Mouse (Mus musculus): ENCODE data around the gene Snapc3. TPM values are rescaled to one million over a fixed set of nuclear protein-coding genes. Genes with fewer than 3 reads are reported as not detected.
A peak's percentile ranks its signal among the peaks of the same experiment; 100 is the strongest.
"Not testable (repeated sequence)": the region's sequence is repeated elsewhere in the genome, so short reads cannot be mapped to it uniquely, and the experiment has no call there.

Gene Snapc3
- total RNA-seq, 2 experiments from 2014 or later: 37.5 to 39.9 TPM

DNA sequence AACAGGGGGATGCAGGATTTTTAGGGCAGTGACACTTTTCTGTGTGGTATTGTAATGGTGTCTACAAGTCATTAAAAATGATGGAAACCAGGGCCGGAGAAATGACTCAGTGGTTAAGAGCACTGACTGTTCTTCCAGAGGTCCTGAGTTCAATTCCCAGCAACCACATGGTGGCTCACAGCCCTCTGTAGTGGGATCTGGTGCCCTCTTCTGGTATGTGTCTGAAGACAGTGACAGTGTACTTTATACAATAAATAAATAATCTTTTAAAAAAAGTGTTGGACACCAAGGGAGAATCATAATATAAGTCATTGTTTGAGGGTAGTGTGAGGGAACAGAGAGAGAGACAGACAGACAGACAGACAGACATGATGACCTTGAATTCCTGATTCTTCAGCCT lies 75.6 kb downstream of the Snapc3 start:
- DNase-seq (ENCODE audit: low spot score in 2 of 2): no peak

- not testable (repeated sequence) for DNase-seq (ENCODE audit: low spot score in 2 of 2)
Measured at GRCm38 (mm10) chr4:83497013-83497412, 79.5 kb downstream of the Snapc3 start.

DNA sequence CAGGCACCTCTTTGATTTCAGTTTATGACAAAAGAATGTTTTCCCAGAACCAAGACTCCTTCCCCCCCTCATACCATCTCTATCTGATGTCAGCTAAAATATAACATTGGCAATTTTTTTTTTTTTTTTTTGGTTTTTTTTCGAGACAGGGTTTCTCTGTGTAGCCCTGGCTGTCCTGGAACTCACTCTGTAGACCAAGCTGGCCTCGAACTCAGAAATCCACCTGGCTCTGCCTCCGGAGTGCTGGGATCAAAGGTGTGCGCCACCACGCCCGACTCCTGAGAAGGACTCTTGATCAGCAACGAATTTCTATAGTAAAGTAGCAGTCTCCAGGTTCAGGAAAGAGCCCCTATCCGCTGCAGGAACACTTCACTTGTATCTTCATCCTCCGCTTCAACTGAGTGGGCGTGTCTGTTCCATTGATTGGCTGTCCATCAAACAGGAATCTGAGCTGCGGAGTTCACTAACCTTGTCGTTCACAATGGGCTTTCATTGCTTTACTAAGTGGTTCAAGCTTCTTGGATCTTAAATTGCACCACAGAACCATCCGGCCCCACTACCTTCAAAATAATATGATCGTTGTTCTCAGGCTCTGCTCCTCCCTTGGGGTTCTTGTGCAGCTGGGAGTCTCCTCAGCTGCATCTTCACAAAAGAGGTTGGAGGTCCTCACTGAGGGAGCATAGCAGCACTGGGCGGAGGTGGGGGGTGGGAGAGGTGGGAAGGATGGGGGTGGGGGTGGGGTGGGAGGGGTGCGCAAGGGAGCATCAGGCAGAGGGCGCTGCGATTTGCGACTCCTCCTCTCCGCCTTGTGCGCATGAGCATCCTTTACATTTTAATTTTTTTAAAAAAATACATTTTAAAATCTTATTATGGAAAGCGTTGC lies 82.9 kb downstream of the Snapc3 start:
- peak; percentile 15 to 58 for DNase-seq (ENCODE audit: low spot score in 2 of 2)

DNA sequence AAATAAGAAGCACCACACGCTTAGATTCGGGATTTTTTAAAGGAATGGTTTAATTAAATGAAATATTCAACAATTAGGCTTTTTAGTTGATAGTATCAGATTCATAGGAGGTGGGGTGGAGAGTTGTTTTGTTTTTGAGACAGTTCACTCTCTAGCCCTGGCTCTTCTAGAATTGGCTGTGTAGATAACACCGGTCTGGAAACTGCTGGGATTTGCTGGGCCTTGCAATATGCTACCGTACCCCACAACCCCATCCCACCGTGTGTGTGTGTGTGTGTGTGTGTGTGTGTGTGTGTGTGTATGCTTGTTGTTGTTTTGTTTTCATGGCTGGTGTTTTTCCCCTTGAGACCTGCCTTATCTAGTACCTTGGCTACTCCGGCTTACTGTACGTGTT lies 83.5 kb downstream of the Snapc3 start:
- no peak for DNase-seq (ENCODE audit: low spot score in 2 of 2)

DNA sequence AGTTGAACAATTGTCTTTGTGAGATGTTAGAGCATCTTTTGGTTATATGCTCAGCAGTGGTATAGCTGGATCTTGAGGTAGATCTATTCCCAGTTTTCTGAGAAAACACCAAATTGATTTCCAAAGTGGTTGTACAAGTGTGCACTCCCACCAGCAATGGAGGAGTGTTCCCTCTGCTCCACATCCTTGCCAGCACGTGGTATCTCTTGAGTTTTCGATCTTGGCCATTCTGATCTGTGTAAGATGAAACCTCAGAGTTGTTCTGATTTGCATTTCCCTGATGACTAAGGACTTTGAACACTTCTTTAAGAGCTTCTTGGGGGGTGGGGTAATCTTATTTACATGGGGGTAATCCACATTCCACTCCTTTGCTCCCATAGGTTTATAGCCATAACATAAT lies 92.1 kb downstream of the Snapc3 start:
- DNase-seq (ENCODE audit: low spot score in 2 of 2): no peak

GRCm38 (mm10) chr4:83511083-83511482 lies 93.6 kb downstream of the Snapc3 start:
- DNase-seq (ENCODE audit: low spot score in 2 of 2): no peak

- DNase-seq (ENCODE audit: low spot score in 2 of 2): no peak
Measured at GRCm38 (mm10) chr4:83512217-83512616, 94.7 kb downstream of the Snapc3 start.

GRCm38 (mm10) chr4:83512644-83513043 lies 95.1 kb downstream of the Snapc3 start:
- DNase-seq (ENCODE audit: low spot score in 2 of 2): no peak

DNA sequence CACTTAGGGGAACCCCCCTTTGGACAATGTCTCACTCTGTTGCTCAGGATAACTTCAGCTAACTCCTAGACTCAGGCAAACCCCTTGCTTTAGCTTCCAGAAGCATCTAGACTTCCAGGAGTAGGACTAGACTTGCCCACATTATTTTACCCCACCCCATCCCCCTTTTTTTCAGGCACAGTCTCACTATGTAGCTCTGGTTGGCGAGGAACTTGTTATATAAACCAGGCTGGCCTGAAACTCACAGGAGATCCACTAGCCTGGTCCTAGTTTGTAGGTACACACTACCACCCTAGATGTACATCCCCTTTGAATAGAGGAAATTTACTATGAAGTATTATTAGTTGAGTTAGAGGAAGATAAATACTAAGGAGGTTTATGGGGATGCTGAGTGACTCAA lies 96.7 kb downstream of the Snapc3 start:
- no peak for DNase-seq (ENCODE audit: low spot score in 2 of 2)

- peak in 1 of 2 experiments; percentile 45 for DNase-seq (ENCODE audit: low spot score in 2 of 2)
Measured at GRCm38 (mm10) chr4:83514976-83515669, 97.6 kb downstream of the Snapc3 start.

- not testable (repeated sequence) for DNase-seq (ENCODE audit: low spot score in 2 of 2)
Measured at GRCm38 (mm10) chr4:83516144-83516543, 98.6 kb downstream of the Snapc3 start.

Other genes starting within 250 kb of the Snapc3 start
- 10 to 100 TPM; 34.1 to 36.4 TPM for gene Ttc39b, start 93.5 kb upstream of the Snapc3 start, total RNA-seq (2021)
- gene Psip1, start 68.7 kb downstream of the Snapc3 start, total RNA-seq (2021): 100 to 1,000 TPM; 204 to 211 TPM
- gene Ccdc171, start 107.8 kb downstream of the Snapc3 start, total RNA-seq (2021): 1 to 10 TPM; 4.0 to 6.0 TPM